Mouse (Mus musculus) gastrocnemius, adult 18-20 months (tissue): Measurements from ENCODE around the gene Insl6. TPM values are rescaled to one million over a fixed set of nuclear protein-coding genes. Genes with fewer than 3 reads are reported as not detected.

ENCODE experiments used
- DNase-seq: peaks from one replicate; pipeline ENCODE4 v3.0.0; 2021; ENCODE audit warnings: low spot score
- total RNA-seq, 2 experiments: library from RNA; stranded (reverse); gene quantifications; 2 replicates each; pipeline ENCODE4 v1.2.3; 2021

Gene Insl6
- total RNA-seq, 2 experiments from 2014 or later = not detected

DNA sequence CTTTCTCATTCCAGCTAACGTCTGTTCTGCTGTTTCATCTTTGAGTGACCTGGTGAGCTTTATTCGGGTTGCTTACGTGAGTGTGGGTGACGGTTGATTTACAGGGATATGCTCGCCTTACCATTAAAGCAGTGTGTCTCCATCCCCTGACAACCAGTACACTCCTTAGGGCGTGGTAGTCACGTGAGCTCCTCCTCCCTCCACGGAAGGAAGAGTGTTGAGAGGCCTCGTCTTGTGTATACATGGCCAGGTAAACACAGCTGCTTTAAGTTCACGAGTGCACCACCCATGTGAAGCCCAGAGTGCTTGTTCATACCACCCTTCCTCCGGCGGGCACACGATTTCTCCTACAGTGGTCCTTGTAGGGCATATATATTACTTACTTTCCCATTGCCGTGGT, 33.6 kb downstream of the Insl6 start:
- no peak for DNase-seq

DNA sequence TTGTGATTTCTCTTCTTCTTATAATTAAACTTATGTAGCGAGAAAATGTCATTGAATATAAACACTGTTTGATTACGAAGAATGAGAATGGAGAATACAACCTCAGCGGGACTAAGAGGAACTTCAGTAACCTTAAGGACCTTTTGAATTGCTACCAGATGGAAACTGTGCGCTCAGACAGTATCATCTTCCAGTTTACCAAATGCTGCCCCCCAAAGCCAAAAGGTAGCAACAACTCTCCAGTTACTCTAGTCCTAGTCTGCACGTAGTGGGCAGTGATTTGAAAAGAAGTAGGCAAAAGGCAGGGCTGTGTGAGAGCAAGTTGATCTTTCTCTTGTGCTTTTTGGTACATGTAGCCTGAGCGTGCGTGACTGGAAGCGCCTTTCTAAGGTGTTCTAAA, 37.3 kb downstream of the Insl6 start:
- peak; percentile 34 for DNase-seq

- DNase-seq = no peak
Measured at GRCm38 (mm10) chr19:29285451-29285869, 39.7 kb downstream of the Insl6 start.

GRCm38 (mm10) chr19:29278944-29279587, 46.1 kb downstream of the Insl6 start:
- DNase-seq = no peak

- no peak for DNase-seq
Measured at GRCm38 (mm10) chr19:29276414-29276813, 48.7 kb downstream of the Insl6 start.

GRCm38 (mm10) chr19:29272011-29272809, 52.9 kb downstream of the Insl6 start:
- DNase-seq = no peak

Other genes starting within 250 kb of the Insl6 start
- gene Rcl1, start 224.0 kb downstream of the Insl6 start, total RNA-seq = 1 to 10 TPM; 5.6 to 5.8 TPM
- 10 to 100 TPM; 20.0 to 24.5 TPM for gene Jak2, start 73.5 kb downstream of the Insl6 start, total RNA-seq
- gene Rln1, start 9.3 kb upstream of the Insl6 start, total RNA-seq = not detected
- 10 to 100 TPM; 18.8 to 20.4 TPM for gene Plgrkt, start 42.0 kb upstream of the Insl6 start, total RNA-seq
- 1 to 10 TPM in 1 of 2 experiments, under 1 TPM in 1; 0.43 to 2.5 TPM for gene Cd274, start 42.1 kb upstream of the Insl6 start, total RNA-seq
- not detected for gene Pdcd1lg2, start 85.6 kb upstream of the Insl6 start, total RNA-seq
- gene Ric1, start 196.9 kb upstream of the Insl6 start, total RNA-seq = 10 to 100 TPM; 25.6 to 28.0 TPM